Mouse (Mus musculus) myocyte (in vitro differentiated cells): ENCODE data around the gene Efna1. TPM values are rescaled to one million over a fixed set of nuclear protein-coding genes. Genes with fewer than 3 reads are reported as not detected.

Experiments used
- H3K27me3 ChIP-seq: one replicate; pipeline ENCODE4 v1.6.1; 2011; ENCODE audit not compliant: control insufficient read depth, insufficient read depth, insufficient read length
- H3K36me3 ChIP-seq: one replicate; pipeline ENCODE4 v1.6.1; 2011; ENCODE audit not compliant: control insufficient read depth, insufficient read depth
- H3K4me2 ChIP-seq: one replicate; pipeline ENCODE4 v1.6.1; 2011; ENCODE audit warnings: low read depth, control low read depth
- H3K4me3 ChIP-seq: one replicate; pipeline ENCODE4 v1.5.1; 2011; ENCODE audit warnings: mild to moderate bottlenecking, control low read depth, moderate library complexity
- H3K79me2 ChIP-seq: one replicate; pipeline ENCODE4 v1.6.1; 2011; ENCODE audit not compliant: control insufficient read depth, insufficient read depth
- H3ac ChIP-seq: one replicate; pipeline ENCODE4 v1.6.1; 2011; ENCODE audit not compliant: control insufficient read depth, insufficient read length
- CEBPB ChIP-seq: IDR thresholded peaks from 2 replicates; pipeline ENCODE4 v1.6.1; 2011; ENCODE audit warnings: mild to moderate bottlenecking, moderate library complexity; ENCODE audit not compliant: poor library complexity, insufficient read depth, severe bottlenecking
- E2F4 ChIP-seq: IDR thresholded peaks from one replicate; pipeline ENCODE4 v1.6.1; 2011; ENCODE audit warnings: mild to moderate bottlenecking, control low read depth, moderate library complexity; ENCODE audit not compliant: insufficient read depth
- MAX ChIP-seq: IDR thresholded peaks from one replicate; pipeline ENCODE4 v1.6.1; 2011; ENCODE audit warnings: low read depth, mild to moderate bottlenecking, control low read depth
- MYOD1 ChIP-seq, 3 experiments: IDR thresholded peaks; one replicate each; pipeline ENCODE4 v1.6.1; 2011; ENCODE audit warnings: control low read depth in 2 of 3, low read depth in 2 of 3, mild to moderate bottlenecking in 2 of 3, moderate library complexity in 1 of 3; ENCODE audit not compliant: insufficient read length in 2 of 3, control insufficient read depth in 1 of 3
- MYOG ChIP-seq, 3 experiments: IDR thresholded peaks; one replicate each; pipeline ENCODE4 v1.6.1; 2011; ENCODE audit warnings: control low read depth in 2 of 3, low read depth in 2 of 3, mild to moderate bottlenecking in 2 of 3; ENCODE audit not compliant: insufficient read length in 2 of 3, control insufficient read depth in 1 of 3, insufficient read depth in 1 of 3
- POLR2A ChIP-seq: IDR thresholded peaks from one replicate; pipeline ENCODE4 v1.6.1; 2011; ENCODE audit warnings: low read depth, mild to moderate bottlenecking, control low read depth, moderate library complexity; ENCODE audit not compliant: insufficient read length
- POLR2AphosphoS2 ChIP-seq: IDR thresholded peaks from one replicate; pipeline ENCODE4 v1.6.1; 2011; ENCODE audit warnings: low read depth, control low read depth; ENCODE audit not compliant: insufficient read length
- REST ChIP-seq: IDR thresholded peaks from one replicate; pipeline ENCODE4 v1.6.1; 2011; ENCODE audit warnings: mild to moderate bottlenecking, control low read depth, moderate library complexity; ENCODE audit not compliant: insufficient read depth, insufficient read length
- SRF ChIP-seq: IDR thresholded peaks from one replicate; pipeline ENCODE4 v1.6.1; 2011; ENCODE audit warnings: low read depth; ENCODE audit not compliant: control insufficient read depth, insufficient read length
- TCF12 ChIP-seq: IDR thresholded peaks from one replicate; pipeline ENCODE4 v1.6.1; 2011; ENCODE audit warnings: mild to moderate bottlenecking, control low read depth; ENCODE audit not compliant: poor library complexity, insufficient read depth, severe bottlenecking
- TCF3 ChIP-seq: IDR thresholded peaks from one replicate; pipeline ENCODE4 v1.6.1; 2011; ENCODE audit warnings: low read depth, control low read depth; ENCODE audit not compliant: insufficient read length
- USF1 ChIP-seq: IDR thresholded peaks from one replicate; pipeline ENCODE4 v1.6.1; 2011; ENCODE audit warnings: low read depth, mild to moderate bottlenecking, control low read depth, moderate library complexity
- polyA plus RNA-seq: library from polyadenylated mRNA; unstranded; fragments of >200 nt; fragmentation: generic; extraction: Trizol; gene quantifications from one replicate; pipeline ENCODE4 v1.2.1, GENCODE M21; 2012; ENCODE audit warnings: missing spikeins

Gene Efna1
- polyA plus RNA-seq, 1 experiment = 8.2 TPM

DNA sequence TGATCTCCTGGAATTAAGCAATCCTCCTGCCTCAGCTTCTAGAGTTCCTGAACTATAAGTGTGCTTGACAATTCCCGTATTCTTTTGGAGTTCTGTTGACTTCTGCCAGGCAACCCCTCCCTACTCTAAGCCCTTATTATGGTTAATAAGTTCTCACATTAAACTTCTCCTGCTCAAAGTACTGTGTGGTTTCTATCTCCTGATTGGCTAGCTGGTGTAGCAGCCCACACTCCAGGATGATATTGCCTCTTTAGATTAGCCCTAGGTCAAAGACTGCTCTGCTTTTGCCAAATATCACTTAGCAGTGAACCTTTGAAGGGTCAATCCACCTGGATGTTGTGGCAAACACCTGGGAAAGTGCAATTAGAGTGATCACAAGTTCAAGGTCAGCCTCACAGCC, 19.1 kb upstream of the Efna1 start:
- Histone ChIP-seq H3K4me2 (peak overlapping the region; percentile 78), H3K79me2 (no peaks in the 10 kb centered on the region), H3K36me3 (no peaks in the 10 kb centered on the region), H3K27me3 (peaks cover 2% of the 10 kb centered on the region), H3ac (no peak overlapping the region), H3K4me3 (no peak overlapping the region)
- TF ChIP-seq E2F4 (no peak), POLR2AphosphoS2 (no peak), CEBPB (no peak)

DNA sequence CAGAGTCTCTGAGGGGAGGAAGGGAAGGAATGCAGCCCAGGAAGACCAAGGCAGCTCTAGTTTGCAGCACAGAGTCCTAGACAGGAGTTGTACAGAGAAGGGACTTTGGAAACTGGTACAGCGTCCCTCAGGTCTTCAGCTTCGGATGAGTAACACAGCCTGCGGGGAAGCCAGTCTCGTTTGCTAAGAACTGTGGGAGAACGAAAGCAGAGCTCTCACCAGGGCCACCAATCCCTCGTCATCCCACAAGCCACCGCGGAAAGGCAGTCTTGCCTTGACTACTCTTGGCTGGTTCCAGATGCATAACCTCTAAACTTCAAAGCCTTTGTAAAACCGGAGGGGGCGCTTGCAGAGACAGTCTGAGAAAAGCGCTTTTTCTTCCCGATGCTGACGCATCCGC, 18.6 kb upstream of the Efna1 start:
- no peaks in the 10 kb centered on the region for H3K27me3 ChIP-seq
- no peak overlapping the region for H3K4me3 ChIP-seq
- peak overlapping the region; percentile 78 for H3K4me2 ChIP-seq
- H3ac ChIP-seq = no peak overlapping the region
- H3K79me2 ChIP-seq = no peaks in the 10 kb centered on the region
- H3K36me3 ChIP-seq = no peaks in the 10 kb centered on the region
- no peak for TF ChIP-seq CEBPB
- TF ChIP-seq POLR2A = no peak
- TF ChIP-seq POLR2AphosphoS2 = no peak
- TF ChIP-seq TCF3 = no peak
- TF ChIP-seq TCF12 = no peak
- TF ChIP-seq REST = no peak
- TF ChIP-seq MYOG (IDR thresholded peaks at IDR 0.05; ENCODE audit: control insufficient read depth in 1 of 3, insufficient read depth in 1 of 3, insufficient read length in 2 of 3, low read depth in 2 of 3) = no peak
- TF ChIP-seq MYOD1 (IDR thresholded peaks at IDR 0.05; ENCODE audit: control insufficient read depth in 1 of 3, insufficient read length in 2 of 3, low read depth in 2 of 3) = no peak
- TF ChIP-seq SRF = no peak

- H3K79me2 ChIP-seq = no peaks in the 10 kb centered on the region
- TF ChIP-seq TCF12 (no peak), MYOG (IDR thresholded peaks at IDR 0.05; ENCODE audit: control insufficient read depth in 1 of 3, insufficient read depth in 1 of 3, insufficient read length in 2 of 3, low read depth in 2 of 3) (no peak), MYOD1 (IDR thresholded peaks at IDR 0.05; ENCODE audit: control insufficient read depth in 1 of 3, insufficient read length in 2 of 3, low read depth in 2 of 3) (no peak), TCF3 (no peak), E2F4 (no peak), POLR2A (no peak), SRF (no peak), CEBPB (no peak), USF1 (no peak)
- H3ac ChIP-seq = no peak overlapping the region
- no peak overlapping the region for H3K4me2 ChIP-seq
- H3K27me3 ChIP-seq = no peaks in the 10 kb centered on the region
- no peak overlapping the region for H3K4me3 ChIP-seq
- H3K36me3 ChIP-seq = no peaks in the 10 kb centered on the region
Measured at GRCm38 (mm10) chr3:89298908-89299307, 18.0 kb upstream of the Efna1 start.

DNA sequence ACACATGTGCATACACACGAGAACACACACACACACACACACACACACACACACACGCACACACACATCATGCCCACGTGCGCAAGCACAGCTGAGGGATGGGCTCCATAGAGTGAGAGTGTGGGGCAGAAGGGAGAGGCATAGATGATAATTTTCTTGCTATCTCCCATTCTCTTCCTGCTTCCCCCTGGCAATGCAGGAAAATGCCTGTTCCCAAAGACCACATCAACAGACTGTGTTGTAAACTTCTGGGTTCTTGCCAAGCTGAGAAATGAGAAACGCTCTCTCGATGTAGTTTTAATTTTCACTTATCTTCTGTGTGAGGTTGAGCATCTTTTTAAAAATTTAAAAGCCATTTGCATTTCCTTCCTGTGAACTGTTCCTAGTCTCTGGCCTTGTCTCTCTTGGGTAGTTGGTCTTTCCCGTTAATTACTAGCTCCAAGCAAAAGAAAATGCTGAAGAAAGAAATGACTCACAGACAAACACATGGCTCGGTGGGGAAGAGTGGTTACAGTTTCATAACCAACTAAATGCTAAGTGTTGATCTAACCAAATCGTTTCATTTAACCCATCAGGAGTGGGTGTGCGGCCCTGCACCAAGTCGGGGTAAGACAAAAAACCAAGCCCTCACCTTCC, 15.9 kb upstream of the Efna1 start:
- H3K4me3 ChIP-seq = no peak overlapping the region
- no peaks in the 10 kb centered on the region for H3K79me2 ChIP-seq
- TF ChIP-seq E2F4 (no peak), CEBPB (no peak), POLR2AphosphoS2 (no peak), TCF3 (no peak), TCF12 (no peak), POLR2A (no peak), SRF (no peak), REST (no peak), MAX (no peak), MYOG (IDR thresholded peaks at IDR 0.05; ENCODE audit: control insufficient read depth in 1 of 3, insufficient read depth in 1 of 3, insufficient read length in 2 of 3, low read depth in 2 of 3) (no peak), MYOD1 (IDR thresholded peaks at IDR 0.05; ENCODE audit: control insufficient read depth in 1 of 3, insufficient read length in 2 of 3, low read depth in 2 of 3) (no peak), USF1 (no peak)

GRCm38 (mm10) chr3:89295685-89296230, 14.8 kb upstream of the Efna1 start:
- Histone ChIP-seq H3K4me2 (no peak overlapping the region), H3K79me2 (no peaks in the 10 kb centered on the region), H3K4me3 (no peak overlapping the region), H3ac (no peak overlapping the region), H3K27me3 (no peaks in the 10 kb centered on the region), H3K36me3 (no peaks in the 10 kb centered on the region)
- TF ChIP-seq CEBPB (no peak), MAX (no peak), MYOD1 (IDR thresholded peaks at IDR 0.05; ENCODE audit: control insufficient read depth in 1 of 3, insufficient read length in 2 of 3, low read depth in 2 of 3) (no peak), USF1 (no peak), POLR2A (no peak), TCF12 (no peak), E2F4 (no peak), SRF (no peak), POLR2AphosphoS2 (no peak), TCF3 (no peak), REST (no peak), MYOG (IDR thresholded peaks at IDR 0.05; ENCODE audit: control insufficient read depth in 1 of 3, insufficient read depth in 1 of 3, insufficient read length in 2 of 3, low read depth in 2 of 3) (no peak)

More for the DNA sequence above, 15.9 kb upstream of the Efna1 start:
- H3K36me3 ChIP-seq = no peaks in the 10 kb centered on the region
- H3K27me3 ChIP-seq = no peaks in the 10 kb centered on the region
- no peak overlapping the region for H3ac ChIP-seq
- no peak overlapping the region for H3K4me2 ChIP-seq
